Mouse (Mus musculus): ENCODE data around the gene Smpd3. TPM values are rescaled to one million over a fixed set of nuclear protein-coding genes. Genes with fewer than 3 reads are reported as not detected.

Gene Smpd3
- polyA plus RNA-seq, 1 experiment from 2014 or later, result 2.5 TPM

DNA sequence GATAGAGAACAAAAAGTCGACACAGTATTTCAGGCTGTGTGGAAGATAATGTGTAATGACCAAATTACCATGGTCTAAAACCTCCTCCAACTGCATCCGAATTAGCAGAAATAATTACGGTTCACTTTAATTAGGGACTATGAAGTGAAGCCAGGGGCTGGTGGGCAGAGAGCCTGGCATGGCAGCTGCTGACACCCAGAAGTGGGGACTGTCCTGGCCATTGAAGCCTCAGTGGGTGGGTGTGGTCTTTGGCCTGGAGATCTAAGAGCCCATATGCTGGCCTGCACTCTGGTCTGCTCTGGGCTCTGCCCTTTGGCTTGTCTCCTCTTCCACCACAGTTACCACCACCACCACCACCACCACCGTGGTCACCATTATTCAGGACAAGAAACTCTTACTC is 73.9 kb downstream of the Smpd3 start:
- no peak overlapping the region for H3K4me3 ChIP-seq
- 88% methylated on average over 4 of the region's 4 CpGs for WGBS
- peaks cover 18% of the 10 kb centered on the region for H3K4me1 ChIP-seq (replicated peaks)

GRCm38 (mm10) chr8:106262343-106262742 is 75.4 kb downstream of the Smpd3 start:
- Histone ChIP-seq H3K27ac (peak overlapping the region; percentile 15; the same call in 1 of the 2 replicates), H3K9ac (peak overlapping the region; percentile 33; the same call in 1 of the 2 replicates), H3K4me2 (no peak overlapping the region), H3K4me3 (no peak overlapping the region), H3K9me3 (replicated peaks) (no peaks in the 10 kb centered on the region), H3K36me3 (0 out of 2 replicates have a peak, but pooled peaks cover 2% of the 10 kb centered on the region), H3K4me1 (replicated peaks) (peaks cover 15% of the 10 kb centered on the region), H3K27me3 (no peaks in the 10 kb centered on the region)
- WGBS, result 15% methylated on average over 5 of the region's 5 CpGs
- peak; percentile 42 for ATAC-seq (replicated peaks; ENCODE audit: insufficient number of reproducible peaks, insufficient read depth, low FRiP score, low read depth)

More for the DNA sequence above, 73.9 kb downstream of the Smpd3 start:
- no peak for ATAC-seq (replicated peaks; ENCODE audit: insufficient number of reproducible peaks, insufficient read depth, low FRiP score, low read depth)
- Histone ChIP-seq H3K36me3 (0 out of 2 replicates have a peak, but pooled peaks cover 2% of the 10 kb centered on the region), H3K27ac (no peak overlapping the region), H3K9me3 (replicated peaks) (no peaks in the 10 kb centered on the region), H3K27me3 (no peaks in the 10 kb centered on the region), H3K9ac (no peak overlapping the region), H3K4me2 (no peak overlapping the region)

DNA sequence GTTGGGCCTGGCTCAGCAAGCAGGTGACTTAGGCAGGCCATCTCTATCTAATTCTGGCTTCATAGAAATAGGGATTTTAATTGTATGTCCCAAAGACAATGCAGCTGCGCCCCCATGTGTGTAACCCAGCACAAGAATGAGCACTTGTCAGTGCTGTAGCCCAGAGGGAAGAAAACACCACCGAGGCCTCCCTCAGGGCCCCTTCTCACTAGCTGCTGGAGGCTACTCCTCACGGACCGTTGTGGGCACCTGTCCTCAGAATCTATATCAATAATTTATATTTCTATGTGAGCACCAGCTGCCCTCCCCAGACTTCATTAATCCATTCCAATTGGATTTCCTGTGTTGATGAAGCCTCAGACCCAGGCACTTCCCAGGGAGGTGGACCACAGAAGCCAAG is 76.9 kb downstream of the Smpd3 start:
- H3K4me1 ChIP-seq (replicated peaks), result peaks cover 22% of the 10 kb centered on the region
- no peak overlapping the region for H3K4me2 ChIP-seq
- H3K27ac ChIP-seq, result no peak overlapping the region
- no peaks in the 10 kb centered on the region for H3K9me3 ChIP-seq (replicated peaks)
- H3K4me3 ChIP-seq, result no peak overlapping the region
- no peak for ATAC-seq (replicated peaks; ENCODE audit: insufficient number of reproducible peaks, insufficient read depth, low FRiP score, low read depth)
- H3K9ac ChIP-seq, result no peak overlapping the region
- 0 out of 2 replicates have a peak, but pooled peaks cover 2% of the 10 kb centered on the region for H3K36me3 ChIP-seq
- no peaks in the 10 kb centered on the region for H3K27me3 ChIP-seq
- 79% methylated on average over 4 of the region's 4 CpGs for WGBS

DNA sequence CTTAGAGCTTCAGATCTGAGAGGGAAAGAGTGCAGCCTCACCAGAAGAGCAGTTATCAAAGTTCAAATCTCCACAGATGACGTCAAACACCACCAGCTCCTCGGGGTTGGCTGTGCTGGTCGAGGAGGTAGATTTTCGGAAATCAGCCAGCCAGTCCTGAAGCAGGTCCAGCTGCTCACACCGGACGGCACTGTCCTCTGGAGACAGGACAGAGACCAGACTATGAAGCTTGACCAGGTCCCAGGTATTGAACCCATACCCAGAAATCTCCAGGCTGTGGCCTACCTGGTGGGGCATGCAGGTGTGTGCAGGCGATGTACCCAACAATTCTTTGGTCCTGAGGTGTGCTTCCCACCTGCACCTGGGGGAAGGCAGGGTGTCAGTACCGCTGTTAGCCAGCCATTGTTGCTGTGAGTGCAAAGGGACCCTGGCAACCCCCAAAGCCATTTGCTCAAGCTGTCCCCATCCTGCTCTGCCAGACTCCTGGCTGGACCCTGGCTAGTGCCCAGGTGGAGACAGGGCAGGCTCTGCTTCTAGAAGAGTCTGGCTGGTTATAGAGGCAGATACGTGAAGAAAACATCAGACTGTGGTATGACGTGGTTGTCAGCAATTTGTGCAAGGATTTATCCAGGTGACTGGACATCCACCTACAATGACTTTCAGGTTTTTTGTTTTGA is 78.1 kb downstream of the Smpd3 start:
- no peaks in the 10 kb centered on the region for H3K27me3 ChIP-seq
- 0 out of 2 replicates have a peak, but pooled peaks cover 2% of the 10 kb centered on the region for H3K36me3 ChIP-seq
- ATAC-seq (replicated peaks; ENCODE audit: insufficient number of reproducible peaks, insufficient read depth, low FRiP score, low read depth), result no peak
- no peak overlapping the region for H3K4me3 ChIP-seq
- H3K4me1 ChIP-seq (replicated peaks), result peaks cover 22% of the 10 kb centered on the region
- no peak overlapping the region for H3K27ac ChIP-seq
- WGBS, result 88% methylated on average over 10 of the region's 10 CpGs
- H3K9me3 ChIP-seq (replicated peaks), result no peaks in the 10 kb centered on the region
- H3K9ac ChIP-seq, result no peak overlapping the region
- H3K4me2 ChIP-seq, result no peak overlapping the region

DNA sequence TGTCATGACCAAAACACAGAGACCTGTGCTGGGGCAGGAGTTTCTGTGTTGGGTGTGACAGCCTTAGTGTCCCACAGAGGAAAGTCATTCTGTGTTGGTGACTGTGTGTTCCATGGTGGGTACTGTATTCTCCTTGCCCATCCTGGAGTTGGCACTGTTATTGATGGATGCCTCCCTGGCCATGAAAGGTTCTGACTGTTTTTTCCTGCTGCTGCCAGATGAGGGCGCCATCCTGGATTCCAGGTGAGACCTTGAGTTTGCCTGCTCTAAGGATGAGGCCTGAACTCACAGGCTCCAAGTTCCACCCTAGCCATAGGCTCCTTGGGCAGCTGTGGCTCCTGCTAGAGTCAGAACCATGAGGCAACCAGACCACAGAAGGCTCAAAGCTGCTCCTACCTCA is 79.6 kb downstream of the Smpd3 start:
- Histone ChIP-seq H3K4me3 (no peak overlapping the region), H3K9ac (no peak overlapping the region), H3K27ac (no peak overlapping the region), H3K36me3 (0 out of 2 replicates have a peak, but pooled peaks cover 4% of the 10 kb centered on the region), H3K9me3 (replicated peaks) (no peaks in the 10 kb centered on the region), H3K4me1 (replicated peaks) (peaks cover 22% of the 10 kb centered on the region), H3K4me2 (no peak overlapping the region), H3K27me3 (no peaks in the 10 kb centered on the region)
- 42% methylated on average over 1 of the region's 1 CpGs for WGBS
- no peak for ATAC-seq (replicated peaks; ENCODE audit: insufficient number of reproducible peaks, insufficient read depth, low FRiP score, low read depth)

DNA sequence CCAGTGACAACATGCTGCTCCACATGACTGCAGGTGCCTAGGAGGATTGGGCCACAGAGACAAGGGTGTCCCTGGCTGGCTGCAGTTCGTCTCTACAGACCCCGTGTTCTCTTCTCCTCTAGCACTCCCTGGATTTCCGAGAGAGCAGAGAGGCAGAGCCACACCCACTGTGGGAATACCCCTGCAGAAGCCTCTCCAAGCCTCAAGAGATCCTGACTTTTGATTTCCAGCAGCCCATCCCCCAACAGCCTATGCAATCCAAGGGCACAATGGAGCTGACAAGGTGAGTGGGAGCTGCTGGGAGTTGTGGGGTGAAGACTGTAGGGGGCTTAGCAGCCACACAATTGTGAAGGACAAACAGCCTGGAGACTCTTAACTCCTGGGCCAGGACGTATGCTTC is 87.6 kb downstream of the Smpd3 start:
- Histone ChIP-seq H3K9ac (no peak overlapping the region), H3K36me3 (peaks cover 57% of the 10 kb centered on the region), H3K9me3 (replicated peaks) (no peaks in the 10 kb centered on the region), H3K4me3 (no peak overlapping the region), H3K4me1 (replicated peaks) (peaks cover 7% of the 10 kb centered on the region; the same call in 1 of the 2 replicates), H3K4me2 (no peak overlapping the region), H3K27ac (no peak overlapping the region), H3K27me3 (no peaks in the 10 kb centered on the region)
- 63% methylated on average over 4 of the region's 4 CpGs for whole genome bisulfite sequencing
- no peak for ATAC-seq (replicated peaks; ENCODE audit: insufficient number of reproducible peaks, insufficient read depth, low FRiP score, low read depth)

GRCm38 (mm10) chr8:106237106-106237505 is 100.7 kb downstream of the Smpd3 start:
- no peak overlapping the region for H3K4me3 ChIP-seq
- no peak overlapping the region for H3K4me2 ChIP-seq
- 86% methylated on average over 5 of the region's 5 CpGs for WGBS
- no peaks in the 10 kb centered on the region for H3K27me3 ChIP-seq
- H3K4me1 ChIP-seq (replicated peaks), result no peaks in the 10 kb centered on the region
- ATAC-seq (replicated peaks; ENCODE audit: insufficient number of reproducible peaks, insufficient read depth, low FRiP score, low read depth), result no peak
- no peak overlapping the region for H3K9ac ChIP-seq
- no peaks in the 10 kb centered on the region for H3K9me3 ChIP-seq (replicated peaks)
- H3K27ac ChIP-seq, result no peak overlapping the region
- H3K36me3 ChIP-seq, result peaks cover 41% of the 10 kb centered on the region

- H3K9ac ChIP-seq, result no peak overlapping the region
- no peak overlapping the region for H3K27ac ChIP-seq
- no peak for ATAC-seq (replicated peaks; ENCODE audit: insufficient number of reproducible peaks, insufficient read depth, low FRiP score, low read depth)
- peaks cover 43% of the 10 kb centered on the region for H3K36me3 ChIP-seq
- no peaks in the 10 kb centered on the region for H3K27me3 ChIP-seq
- WGBS, result 76% methylated on average over 17 of the region's 17 CpGs
- no peak overlapping the region for H3K4me3 ChIP-seq
- no peaks in the 10 kb centered on the region for H3K9me3 ChIP-seq (replicated peaks)
- H3K4me1 ChIP-seq (replicated peaks), result no peaks in the 10 kb centered on the region
- no peak overlapping the region for H3K4me2 ChIP-seq
Observed at GRCm38 (mm10) chr8:106234567-106235261, 103.1 kb downstream of the Smpd3 start.

DNA sequence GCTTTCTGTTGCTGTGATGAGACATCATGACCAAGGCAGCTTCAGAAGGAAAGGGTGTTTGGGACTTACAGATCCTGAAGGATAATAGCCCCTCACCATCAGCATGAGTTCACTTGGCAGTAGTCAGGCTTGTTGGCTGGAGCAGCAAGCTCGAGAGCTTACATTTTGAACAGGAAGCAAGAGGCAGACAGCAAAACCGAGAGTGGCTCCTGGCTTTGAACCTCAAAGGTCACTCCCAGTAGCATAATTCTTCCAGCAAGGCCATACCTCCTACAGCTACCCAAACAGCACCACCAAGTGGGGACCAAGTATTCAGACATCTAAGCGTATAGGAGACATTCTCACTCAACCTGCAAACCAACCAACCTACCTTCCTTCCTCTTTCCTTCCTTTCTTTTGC is 105.0 kb downstream of the Smpd3 start:
- Histone ChIP-seq H3K27ac (no peak overlapping the region), H3K36me3 (peaks cover 47% of the 10 kb centered on the region), H3K4me2 (no peak overlapping the region), H3K4me1 (replicated peaks) (no peaks in the 10 kb centered on the region), H3K9me3 (replicated peaks) (no peaks in the 10 kb centered on the region), H3K4me3 (no peak overlapping the region), H3K27me3 (no peaks in the 10 kb centered on the region), H3K9ac (no peak overlapping the region)
- no peak for ATAC-seq (replicated peaks; ENCODE audit: insufficient number of reproducible peaks, insufficient read depth, low FRiP score, low read depth)
- WGBS, result 78% methylated on average over 3 of the region's 3 CpGs

DNA sequence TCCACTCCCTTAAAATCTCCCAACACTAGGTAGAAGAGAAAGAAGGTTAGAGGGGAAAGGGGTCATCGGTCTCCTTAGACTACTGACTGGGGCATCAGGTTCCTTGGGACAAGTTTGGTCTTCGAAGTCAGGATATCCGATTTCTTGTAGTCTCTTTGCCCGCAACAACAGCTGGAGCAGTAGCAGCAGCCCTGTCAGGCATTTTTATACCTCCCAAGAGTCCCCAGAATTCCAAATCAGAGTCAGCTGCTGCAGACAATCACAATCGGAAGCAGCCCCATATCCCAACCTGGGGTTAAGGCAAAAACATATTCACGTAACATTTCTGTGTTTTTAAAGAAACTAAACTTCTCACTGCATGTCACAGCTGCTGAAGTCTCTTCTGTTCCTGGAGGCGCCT is 106.3 kb downstream of the Smpd3 start:
- Histone ChIP-seq H3K4me2 (no peak overlapping the region), H3K9ac (no peak overlapping the region), H3K4me3 (no peak overlapping the region), H3K36me3 (peaks cover 43% of the 10 kb centered on the region), H3K4me1 (replicated peaks) (no peaks in the 10 kb centered on the region), H3K27ac (no peak overlapping the region), H3K27me3 (no peaks in the 10 kb centered on the region), H3K9me3 (replicated peaks) (no peaks in the 10 kb centered on the region)
- no peak for ATAC-seq (replicated peaks; ENCODE audit: insufficient number of reproducible peaks, insufficient read depth, low FRiP score, low read depth)
- WGBS, result 87% methylated on average over 7 of the region's 7 CpGs

GRCm38 (mm10) chr8:106226589-106226988 is 111.2 kb downstream of the Smpd3 start:
- no peak overlapping the region for H3K27ac ChIP-seq
- no peak overlapping the region for H3K4me3 ChIP-seq
- no peaks in the 10 kb centered on the region for H3K27me3 ChIP-seq
- H3K4me1 ChIP-seq (replicated peaks), result no peaks in the 10 kb centered on the region
- H3K36me3 ChIP-seq, result peaks cover 57% of the 10 kb centered on the region
- no peaks in the 10 kb centered on the region for H3K9me3 ChIP-seq (replicated peaks)
- H3K4me2 ChIP-seq, result no peak overlapping the region
- H3K9ac ChIP-seq, result no peak overlapping the region
- WGBS, result 45% methylated on average over 9 of the region's 9 CpGs
- no peak for ATAC-seq (replicated peaks; ENCODE audit: insufficient number of reproducible peaks, insufficient read depth, low FRiP score, low read depth)

Measured in heart, embryonic 15.5 days (tissue).